Mouse (Mus musculus) E14TG2a.4 (cell line): ENCODE measurements at regions not wholly inside any gene's neighbourhood (a gene's known extent, or its start where the extent isn't known, plus 50 kb on each side); places are given as distances from the start of the nearest gene placed in this dataset.

Source experiments
- H3K27me3 ChIP-seq: 2 replicates; pipeline ENCODE4 v1.6.1; 2014; ENCODE audit warnings: low read length, control low read depth; ENCODE audit not compliant: insufficient read depth
- H3K36me3 ChIP-seq: 2 replicates; pipeline ENCODE4 v1.6.1; 2014; ENCODE audit warnings: low read length, control low read depth; ENCODE audit not compliant: insufficient read depth
- H3K4me1 ChIP-seq: replicated peaks from 2 replicates; pipeline ENCODE4 v1.6.1; 2014; ENCODE audit warnings: low read depth, low read length, control low read depth
- H3K4me3 ChIP-seq: replicated peaks from 2 replicates; pipeline ENCODE4 v1.5.1; 2014; ENCODE audit warnings: mild to moderate bottlenecking, low read length
- H3K9me3 ChIP-seq: 2 replicates; pipeline ENCODE4 v1.6.1; 2014; ENCODE audit warnings: low read length, control low read depth
- CTCF ChIP-seq: conservative IDR thresholded peaks from 2 replicates; pipeline ENCODE4 v1.5.1; 2014; ENCODE audit warnings: low read length
- NANOG ChIP-seq: IDR thresholded peaks from 2 replicates; pipeline ENCODE4 v1.6.1; 2014; ENCODE audit warnings: borderline replicate concordance, low read length, mixed read lengths
- POU5F1 ChIP-seq: IDR thresholded peaks from 2 replicates; pipeline ENCODE4 v1.6.1; 2014; ENCODE audit warnings: low read length, borderline replicate concordance

GRCm38 (mm10) chr13:60440586-60440985 lies 161.2 kb upstream of the Dapk1 start:
- no peak for TF ChIP-seq CTCF
- no peak for TF ChIP-seq NANOG
- TF ChIP-seq POU5F1, result no peak
- Histone ChIP-seq H3K27me3 (peaks cover 7% of the 10 kb centered on the region; the same call in 1 of the 2 replicates), H3K9me3 (peaks cover 3% of the 10 kb centered on the region; the same call in 1 of the 2 replicates), H3K4me3 (no peak overlapping the region), H3K36me3 (no peaks in the 10 kb centered on the region), H3K4me1 (peaks cover 11% of the 10 kb centered on the region)

GRCm38 (mm10) chr13:60445164-60445563 lies 156.6 kb upstream of the Dapk1 start:
- peaks cover 3% of the 10 kb centered on the region; the same call in 1 of the 2 replicates for H3K9me3 ChIP-seq

GRCm38 (mm10) chr13:60446926-60447325 lies 154.8 kb upstream of the Dapk1 start:
- H3K4me1 ChIP-seq, result peaks cover 8% of the 10 kb centered on the region
- H3K4me3 ChIP-seq, result no peak overlapping the region
- peaks cover 3% of the 10 kb centered on the region; the same call in 1 of the 2 replicates for H3K9me3 ChIP-seq
- H3K36me3 ChIP-seq, result no peaks in the 10 kb centered on the region
- TF ChIP-seq NANOG (no peak), CTCF (no peak), POU5F1 (no peak)
- H3K27me3 ChIP-seq, result no peaks in the 10 kb centered on the region

More at GRCm38 (mm10) chr13:60445164-60445563, 156.6 kb upstream of the Dapk1 start:
- no peaks in the 10 kb centered on the region for H3K36me3 ChIP-seq
- H3K4me3 ChIP-seq, result no peak overlapping the region
- no peaks in the 10 kb centered on the region for H3K27me3 ChIP-seq
- TF ChIP-seq CTCF (no peak), NANOG (no peak), POU5F1 (no peak)
- H3K4me1 ChIP-seq, result no peaks in the 10 kb centered on the region

GRCm38 (mm10) chr13:60450721-60451506 lies 150.8 kb upstream of the Dapk1 start:
- TF ChIP-seq NANOG (no peak; the same call in 1 of the 2 replicates), POU5F1 (no peak), CTCF (no peak)
- H3K36me3 ChIP-seq, result no peaks in the 10 kb centered on the region
- peaks cover 19% of the 10 kb centered on the region for H3K4me1 ChIP-seq

GRCm38 (mm10) chr13:60453821-60454483 lies 147.8 kb upstream of the Dapk1 start:
- no peaks in the 10 kb centered on the region for H3K9me3 ChIP-seq
- H3K27me3 ChIP-seq, result no peaks in the 10 kb centered on the region
- TF ChIP-seq NANOG (no peak), CTCF (no peak), POU5F1 (no peak)
- H3K36me3 ChIP-seq, result no peaks in the 10 kb centered on the region
- H3K4me1 ChIP-seq, result peaks cover 19% of the 10 kb centered on the region
- H3K4me3 ChIP-seq, result no peak overlapping the region

More at GRCm38 (mm10) chr13:60450721-60451506, 150.8 kb upstream of the Dapk1 start:
- H3K4me3 ChIP-seq, result no peak overlapping the region
- H3K27me3 ChIP-seq, result no peaks in the 10 kb centered on the region
- H3K9me3 ChIP-seq, result no peaks in the 10 kb centered on the region

GRCm38 (mm10) chr13:60455033-60455619 lies 146.6 kb upstream of the Dapk1 start:
- peaks cover 19% of the 10 kb centered on the region for H3K4me1 ChIP-seq
- TF ChIP-seq POU5F1 (no peak), CTCF (no peak), NANOG (no peak)
- H3K36me3 ChIP-seq, result no peaks in the 10 kb centered on the region
- H3K27me3 ChIP-seq, result no peaks in the 10 kb centered on the region
- no peaks in the 10 kb centered on the region for H3K9me3 ChIP-seq
- H3K4me3 ChIP-seq, result no peak overlapping the region

- TF ChIP-seq CTCF, result no peak
- TF ChIP-seq POU5F1, result no peak
- no peak for TF ChIP-seq NANOG
- H3K36me3 ChIP-seq, result no peaks in the 10 kb centered on the region
- H3K27me3 ChIP-seq, result no peaks in the 10 kb centered on the region
- H3K4me1 ChIP-seq, result peaks cover 15% of the 10 kb centered on the region
- no peak overlapping the region for H3K4me3 ChIP-seq
- no peaks in the 10 kb centered on the region for H3K9me3 ChIP-seq
Observed at GRCm38 (mm10) chr13:60455863-60456551, 145.7 kb upstream of the Dapk1 start.

- Histone ChIP-seq H3K27me3 (no peaks in the 10 kb centered on the region), H3K4me3 (no peak overlapping the region), H3K4me1 (peaks cover 11% of the 10 kb centered on the region), H3K9me3 (no peaks in the 10 kb centered on the region), H3K36me3 (no peaks in the 10 kb centered on the region)
- TF ChIP-seq NANOG (no peak), CTCF (no peak), POU5F1 (no peak)
Observed at GRCm38 (mm10) chr13:60457277-60457676, 144.5 kb upstream of the Dapk1 start.
